Mouse (Mus musculus) midbrain, embryonic 11.5 days (tissue): ENCODE measurements around the gene Dda1. TPM values are rescaled to one million over a fixed set of nuclear protein-coding genes. Genes with fewer than 3 reads are reported as not detected.

Source experiments
- ATAC-seq: fragments of 200-750 bp; cut with Nextera tagmentation; 2 replicates; pipeline ENCODE4 v1.8.0; 2017; ENCODE audit warnings: moderate TSS enrichment, moderate library complexity; ENCODE audit not compliant: low FRiP score
- DNase-seq: peaks from one replicate; pipeline ENCODE4 v3.0.0; 2015; ENCODE audit warnings: low spot score; ENCODE audit errors: missing footprints
- H3K27ac ChIP-seq: fragments of 300-500 bp; sonication (generic); 2 replicates; pipeline ENCODE4 v1.5.1; 2014; ENCODE audit warnings: low read depth, low read length
- H3K27me3 ChIP-seq: fragments of 300-500 bp; sonication (generic); 2 replicates; pipeline ENCODE4 v1.6.1; 2014; ENCODE audit warnings: mild to moderate bottlenecking, low read length, moderate library complexity, mixed read lengths; ENCODE audit not compliant: control insufficient read depth, insufficient read depth
- H3K36me3 ChIP-seq: fragments of 300-500 bp; sonication (generic); 2 replicates; pipeline ENCODE4 v1.6.1; 2014; ENCODE audit warnings: mild to moderate bottlenecking, low read length, moderate library complexity, mixed read lengths; ENCODE audit not compliant: control insufficient read depth, insufficient read depth
- H3K4me1 ChIP-seq: fragments of 300-500 bp; sonication (generic); 2 replicates; pipeline ENCODE4 v1.6.1; 2014; ENCODE audit warnings: low read length; ENCODE audit not compliant: control insufficient read depth, insufficient read depth
- H3K4me2 ChIP-seq: fragments of 300-500 bp; sonication (generic); 2 replicates; pipeline ENCODE4 v1.6.1; 2014; ENCODE audit warnings: mild to moderate bottlenecking, moderate library complexity
- H3K4me3 ChIP-seq: fragments of 300-500 bp; sonication (generic); 2 replicates; pipeline ENCODE4 v1.5.1; 2014; ENCODE audit warnings: low read depth, low read length
- H3K9ac ChIP-seq: fragments of 300-500 bp; sonication (generic); 2 replicates; pipeline ENCODE4 v1.6.1; 2014; ENCODE audit warnings: low read length
- H3K9me3 ChIP-seq: fragments of 300-500 bp; sonication (generic); 2 replicates; pipeline ENCODE4 v1.6.1; 2016; ENCODE audit warnings: low read length; ENCODE audit not compliant: control insufficient read depth
- WGBS: fragments of 180-500 bp; shearing (Covaris S2); extraction: QIAGEN DNeasy Blood & Tissue Kit; methylation state at CpG from one replicate; pipeline ENCODE4 v1.1.7; 2014; 5-methylcytosine and 5-hydroxymethylcytosine counted together
- polyA plus RNA-seq: library from polyadenylated mRNA; unstranded; fragments of >200 nt; fragmentation: Nextera tagmentation; extraction: Ambion mirVana; gene quantifications from 2 replicates; pipeline ENCODE4 v1.2.1, GENCODE M21; 2014

Gene Dda1
- polyA plus RNA-seq, 1 experiment from 2014 or later: 129 TPM

GRCm38 (mm10) chr8:71471861-71472260 lies 2.9 kb downstream of the Dda1 start:
- 95% methylated on average over 17 of the region's 17 CpGs for WGBS
- H3K4me1 ChIP-seq: peaks cover 17% of the 10 kb centered on the region
- H3K27me3 ChIP-seq: no peaks in the 10 kb centered on the region
- no peaks in the 10 kb centered on the region for H3K9me3 ChIP-seq
- no peak overlapping the region for H3K4me3 ChIP-seq
- H3K4me2 ChIP-seq: no peak overlapping the region
- ATAC-seq (no peak), DNase-seq (peak; percentile 45)
- peaks cover 12% of the 10 kb centered on the region; the same call in 1 of the 2 replicates for H3K36me3 ChIP-seq
- no peak overlapping the region for H3K9ac ChIP-seq
- no peak overlapping the region for H3K27ac ChIP-seq

- Histone ChIP-seq H3K4me1 (peaks cover 23% of the 10 kb centered on the region), H3K27me3 (no peaks in the 10 kb centered on the region), H3K9me3 (no peaks in the 10 kb centered on the region), H3K27ac (no peak overlapping the region), H3K36me3 (peaks cover 12% of the 10 kb centered on the region; the same call in 1 of the 2 replicates), H3K4me3 (no peak overlapping the region), H3K9ac (no peak overlapping the region), H3K4me2 (no peak overlapping the region)
- DNase-seq (peak; percentile 72), ATAC-seq (no peak)
- WGBS: 77% methylated on average over 8 of the region's 8 CpGs
Observed at GRCm38 (mm10) chr8:71472601-71473386, 3.8 kb downstream of the Dda1 start.

- Histone ChIP-seq H3K27ac (no peak overlapping the region), H3K9ac (no peak overlapping the region), H3K27me3 (peaks cover 7% of the 10 kb centered on the region), H3K4me3 (no peak overlapping the region), H3K4me1 (peaks cover 23% of the 10 kb centered on the region), H3K9me3 (no peaks in the 10 kb centered on the region), H3K4me2 (no peak overlapping the region), H3K36me3 (peaks cover 16% of the 10 kb centered on the region)
- no peak for ATAC-seq
- no peak for DNase-seq
- 95% methylated on average over 18 of the region's 18 CpGs for WGBS
Observed at GRCm38 (mm10) chr8:71474344-71474743, 5.3 kb downstream of the Dda1 start.

- Histone ChIP-seq H3K4me1 (peaks cover 17% of the 10 kb centered on the region), H3K4me2 (peak overlapping the region; percentile 85; the same call in 1 of the 2 replicates), H3K36me3 (peaks cover 16% of the 10 kb centered on the region), H3K27ac (no peak overlapping the region), H3K9ac (peak overlapping the region; percentile 73; the same call in 1 of the 2 replicates), H3K9me3 (no peaks in the 10 kb centered on the region), H3K27me3 (peaks cover 7% of the 10 kb centered on the region), H3K4me3 (no peak overlapping the region)
- no peak for DNase-seq
- 91% methylated on average over 25 of the region's 25 CpGs for WGBS
- no peak for ATAC-seq
Observed at GRCm38 (mm10) chr8:71474785-71475701, 6.0 kb downstream of the Dda1 start.

- Histone ChIP-seq H3K4me2 (peak overlapping the region; percentile 85), H3K4me1 (peaks cover 14% of the 10 kb centered on the region), H3K27me3 (peaks cover 7% of the 10 kb centered on the region), H3K9ac (peak overlapping the region; percentile 73), H3K27ac (peak overlapping the region; percentile 68), H3K9me3 (no peaks in the 10 kb centered on the region), H3K4me3 (peak overlapping the region; percentile 58), H3K36me3 (peaks cover 19% of the 10 kb centered on the region)
- 28% methylated on average over 4 of the region's 4 CpGs for WGBS
- no peak for DNase-seq
- ATAC-seq: peak; percentile 25; the same call in 1 of the 2 replicates
Observed at GRCm38 (mm10) chr8:71475702-71476075, 6.7 kb downstream of the Dda1 start.

- peaks cover 24% of the 10 kb centered on the region for H3K36me3 ChIP-seq
Observed at GRCm38 (mm10) chr8:71476099-71476940, 7.3 kb downstream of the Dda1 start.

GRCm38 (mm10) chr8:71477196-71477845 lies 8.3 kb downstream of the Dda1 start:
- H3K4me3 ChIP-seq: peak overlapping the region; percentile 58
- peak overlapping the region; percentile 85 for H3K4me2 ChIP-seq
- H3K36me3 ChIP-seq: peaks cover 21% of the 10 kb centered on the region
- peaks cover 14% of the 10 kb centered on the region for H3K4me1 ChIP-seq
- ATAC-seq (no peak), DNase-seq (peak; percentile 91)
- no peak overlapping the region for H3K27ac ChIP-seq
- peak overlapping the region; percentile 73 for H3K9ac ChIP-seq
- peaks cover 7% of the 10 kb centered on the region for H3K27me3 ChIP-seq
- no peaks in the 10 kb centered on the region for H3K9me3 ChIP-seq
- WGBS: 40% methylated on average over 14 of the region's 14 CpGs

More at GRCm38 (mm10) chr8:71476099-71476940, 7.3 kb downstream of the Dda1 start:
- peaks cover 14% of the 10 kb centered on the region for H3K4me1 ChIP-seq
- peak overlapping the region; percentile 85 for H3K4me2 ChIP-seq
- H3K9me3 ChIP-seq: no peaks in the 10 kb centered on the region
- DNase-seq: peak; percentile 97
- peak overlapping the region; percentile 68 for H3K27ac ChIP-seq
- peak overlapping the region; percentile 73 for H3K9ac ChIP-seq
- peak overlapping the region; percentile 58 for H3K4me3 ChIP-seq
- peak; percentile 75 for ATAC-seq
- peaks cover 7% of the 10 kb centered on the region for H3K27me3 ChIP-seq
- under 1% methylated on average over 83 of the region's 121 CpGs for WGBS

- Histone ChIP-seq H3K27me3 (peaks cover 7% of the 10 kb centered on the region), H3K27ac (no peak overlapping the region), H3K9me3 (no peaks in the 10 kb centered on the region), H3K4me3 (no peak overlapping the region), H3K36me3 (peaks cover 19% of the 10 kb centered on the region), H3K9ac (no peak overlapping the region), H3K4me1 (peaks cover 14% of the 10 kb centered on the region), H3K4me2 (no peak overlapping the region)
- no peak for ATAC-seq
- WGBS: 90% methylated on average over 11 of the region's 11 CpGs
- no peak for DNase-seq
Observed at GRCm38 (mm10) chr8:71478943-71479342, 9.9 kb downstream of the Dda1 start.
